Mouse (Mus musculus): Measurements from ENCODE around the gene Acvrl1. TPM values are rescaled to one million over a fixed set of nuclear protein-coding genes. Genes with fewer than 3 reads are reported as not detected.

Gene Acvrl1
- polyA plus RNA-seq, 1 experiment from 2014 or later, result 5.2 TPM

Small RNA genes within 50 kb of the gene (microRNA-seq; reads per million reads assigned to microRNA genes)
- gene Mir6962, result not detected

Other genes starting within 250 kb of the Acvrl1 start
- gene Gm47841, start 81.1 kb upstream of the Acvrl1 start, polyA plus RNA-seq (2016; fragmentation: Nextera tagmentation; extraction: Ambion mirVana), result not detected in 2 replicates
- gene Fignl2, start 50.0 kb upstream of the Acvrl1 start, polyA plus RNA-seq (2016; fragmentation: Nextera tagmentation; extraction: Ambion mirVana), result 0.28 and 0.60 TPM in 2 replicates
- gene Ankrd33, start 12.8 kb upstream of the Acvrl1 start, polyA plus RNA-seq (2016; fragmentation: Nextera tagmentation; extraction: Ambion mirVana), result not detected in 2 replicates
- 5.4 and 5.6 TPM in 2 replicates for gene Acvr1b, start 45.5 kb downstream of the Acvrl1 start, polyA plus RNA-seq (2016; fragmentation: Nextera tagmentation; extraction: Ambion mirVana)
- 3.4 and 5.0 TPM in 2 replicates for gene Grasp, start 95.7 kb downstream of the Acvrl1 start, polyA plus RNA-seq (2016; fragmentation: Nextera tagmentation; extraction: Ambion mirVana)
- 8.0 and 13.0 TPM in 2 replicates for gene Nr4a1, start 125.7 kb downstream of the Acvrl1 start, polyA plus RNA-seq (2016; fragmentation: Nextera tagmentation; extraction: Ambion mirVana)
- gene Atg101, start 155.8 kb downstream of the Acvrl1 start, polyA plus RNA-seq (2016; fragmentation: Nextera tagmentation; extraction: Ambion mirVana), result 59.5 and 77.0 TPM in 2 replicates
- 0.49 and 1.8 TPM in 2 replicates for gene 6030408B16Rik, start 164.7 kb downstream of the Acvrl1 start, polyA plus RNA-seq (2016; fragmentation: Nextera tagmentation; extraction: Ambion mirVana)
- 0.80 and 1.7 TPM in 2 replicates for gene Krt80, start 241.6 kb downstream of the Acvrl1 start, polyA plus RNA-seq (2016; fragmentation: Nextera tagmentation; extraction: Ambion mirVana)

Measured in heart, embryonic 10.5 days (tissue).